Comparison of ENCODE assay signal across 13 mouse cellular contexts in genomic region chr3:108997762-108998161, GRCm38 (mm10). TPM values are rescaled to one million over a fixed set of nuclear protein-coding genes. Genes with fewer than 3 reads are reported as not detected.
DNase-seq lines count a peak whose midpoint lies in the region; ATAC-seq lines count a peak whose summit lies in the region.
"Had no signal": no experiment of that assay in that cellular context is flagged by ENCODE, and none has a peak within 500 bp of the region (broad histone marks: within the 10 kb centered on the region; RNA-seq: fewer than 3 reads in every experiment).

No protein-coding gene starts in this region.

- no peak overlapping the region for H3K4me3 ChIP-seq in heart, embryonic 13.5 days
- H3K4me3 ChIP-seq in liver, embryonic 13.5 days (replicated peaks) = peak overlapping the region; percentile 25

- DNase-seq in heart, adult 9 months (ENCODE audit: low spot score in 2 of 2) = no peak
- DNase-seq in c-Kit-positive CD71-positive TER-119-negative erythroid progenitor cells, embryonic 14.5 days (ENCODE audit: low read depth) = peak; percentile 35
- DNase-seq in liver, embryonic 13.5 days = peak; percentile 47
- DNase-seq in gastrocnemius, postnatal 4 days (ENCODE audit: low spot score in 2 of 2) = no peak
- DNase-seq in thymus, postnatal 10 days (ENCODE audit: low spot score in 2 of 2) = no peak
- DNase-seq: gastrocnemius, postnatal 10 days; retina, postnatal 1 day had no signal

- H3K36me3 ChIP-seq in heart, embryonic 13.5 days = peaks cover 29% of the 10 kb centered on the region
- H3K36me3 ChIP-seq in liver, embryonic 13.5 days = no peaks in the 10 kb centered on the region

- H3K4me1 ChIP-seq in heart, embryonic 13.5 days = peaks cover 9% of the 10 kb centered on the region
- peaks cover 44% of the 10 kb centered on the region for H3K4me1 ChIP-seq in liver, embryonic 13.5 days (replicated peaks)

- ATAC-seq in heart, embryonic 13.5 days (ENCODE audit: extremely low read depth, insufficient number of reproducible peaks, low FRiP score, low TSS enrichment) = no peak
- ATAC-seq in liver, embryonic 13.5 days (ENCODE audit: low read depth) = peak; percentile 78; the same call in 1 of the 2 replicates
- peak; percentile 93 for ATAC-seq in megakaryocyte-erythroid progenitor cell, adult 5-6 weeks (replicated peaks; ENCODE audit: low FRiP score, low TSS enrichment, poor library complexity, severe bottlenecking)
- ATAC-seq: CD4-positive, CD25-positive, alpha-beta regulatory T cell, adult 4 months; forebrain, embryonic 14.5 days had no signal

- H3K27ac ChIP-seq in heart, embryonic 13.5 days (replicated peaks) = peak overlapping the region; percentile 32; the same call in 1 of the 2 replicates
- H3K27ac ChIP-seq in liver, embryonic 13.5 days = no peak overlapping the region

- no peaks in the 10 kb centered on the region for H3K9me3 ChIP-seq in heart, embryonic 13.5 days
- H3K9me3 ChIP-seq in liver, embryonic 13.5 days (replicated peaks) = no peaks in the 10 kb centered on the region

- 53% methylated on average over 4 of the region's 4 CpGs for whole genome bisulfite sequencing in heart, embryonic 13.5 days
- 21% methylated on average over 4 of the region's 4 CpGs for WGBS in liver, embryonic 13.5 days (ENCODE audit: insufficient replicate concordance)

- no peak overlapping the region for H3K9ac ChIP-seq in heart, embryonic 13.5 days
- H3K9ac ChIP-seq in liver, embryonic 13.5 days = no peak overlapping the region

- peak overlapping the region; percentile 2; the same call in 1 of the 2 replicates for H3K4me2 ChIP-seq in heart, embryonic 13.5 days
- peak overlapping the region; percentile 57 for H3K4me2 ChIP-seq in liver, embryonic 13.5 days

- no peaks in the 10 kb centered on the region for H3K27me3 ChIP-seq in heart, embryonic 13.5 days (replicated peaks)
- H3K27me3 ChIP-seq in liver, embryonic 13.5 days = no peaks in the 10 kb centered on the region

RNA-seq across cellular contexts. Expression of gene Fam102b, which starts 29.6 kb away (rescaled TPM):
- 3.0 and 3.2 TPM in 2 replicates for polyA plus RNA-seq in heart, embryonic 13.5 days (2015; fragmentation: Nextera tagmentation; extraction: Ambion mirVana)
- 1.6 and 1.9 TPM in 2 replicates for polyA plus RNA-seq in liver, embryonic 13.5 days (2015; fragmentation: Nextera tagmentation; extraction: Ambion mirVana)
- total RNA-seq in megakaryocyte-erythroid progenitor cell, adult 5-6 weeks (2014; fragmentation: Nextera tagmentation) = 5.3 and 5.6 TPM in 2 replicates
- 7.1 and 8.8 TPM in 2 replicates for total RNA-seq in megakaryocyte-erythroid progenitor cell, adult 5-6 weeks (2017)
- 10 to 100 TPM; 27.6 to 30.9 TPM for total RNA-seq in gastrocnemius, postnatal 4 days (2021)

RNA-seq across cellular contexts. Expression of gene Gm9857, which starts 57.5 kb away (rescaled TPM):
- not detected in 2 replicates for polyA plus RNA-seq in heart, embryonic 13.5 days (2015; fragmentation: Nextera tagmentation; extraction: Ambion mirVana)
- polyA plus RNA-seq in liver, embryonic 13.5 days (2015; fragmentation: Nextera tagmentation; extraction: Ambion mirVana) = not detected in 2 replicates
- total RNA-seq in megakaryocyte-erythroid progenitor cell, adult 5-6 weeks (2014; fragmentation: Nextera tagmentation) = not detected in 2 replicates
- total RNA-seq in megakaryocyte-erythroid progenitor cell, adult 5-6 weeks (2017) = not detected in 2 replicates
- not detected for total RNA-seq in gastrocnemius, postnatal 4 days (2021)
- total RNA-seq: gastrocnemius, postnatal 10 days; left cerebral cortex, postnatal 10 days had no signal
- polyA plus RNA-seq: CD4-positive, CD25-positive, alpha-beta regulatory T cell, adult 4 months; forebrain, embryonic 14.5 days; large intestine, adult 2 months had no signal

RNA-seq across cellular contexts. Expression of gene Henmt1, which starts 58.1 kb away (rescaled TPM):
- polyA plus RNA-seq in heart, embryonic 13.5 days (2015; fragmentation: Nextera tagmentation; extraction: Ambion mirVana) = 0.29 TPM in 1 of 2 replicates, not detected in the other
- 0.08 TPM in 1 of 2 replicates, not detected in the other for polyA plus RNA-seq in liver, embryonic 13.5 days (2015; fragmentation: Nextera tagmentation; extraction: Ambion mirVana)
- not detected in 2 replicates for total RNA-seq in megakaryocyte-erythroid progenitor cell, adult 5-6 weeks (2014; fragmentation: Nextera tagmentation)
- total RNA-seq in megakaryocyte-erythroid progenitor cell, adult 5-6 weeks (2017) = not detected in 2 replicates
- total RNA-seq in gastrocnemius, postnatal 4 days (2021) = not detected
- total RNA-seq: gastrocnemius, postnatal 10 days had no signal
- polyA plus RNA-seq: large intestine, adult 2 months had no signal

Comparison
In these comparisons a context has a peak if more than half of its experiments do, and no peak if none do; other contexts are left out.
1. DNase-seq: peak in c-Kit-positive CD71-positive TER-119-negative erythroid progenitor cells, embryonic 14.5 days (single experiment) and liver, embryonic 13.5 days (single experiment); none in heart, adult 9 months (0 of 2), gastrocnemius, postnatal 4 days (0 of 2) and thymus, postnatal 10 days (0 of 2).